Mouse (Mus musculus): ENCODE data around the gene Sult5a1.
"Not testable (repeated sequence)": the region's sequence is repeated elsewhere in the genome, so short reads cannot be mapped to it uniquely, and the experiment has no call there.

The Sult5a1 gene

GRCm38 (mm10) chr8:123157888-123158465, at the start of gene Sult5a1:
Gene Sult5a1 (minus strand): TSS chr8:123158315.
- DNase-seq (ENCODE audit: low read depth): no peak

- DNase-seq (ENCODE audit: low read depth): peak; percentile 64
Observed at GRCm38 (mm10) chr8:123203571-123203970, 45.5 kb upstream of the Sult5a1 start.

DNA sequence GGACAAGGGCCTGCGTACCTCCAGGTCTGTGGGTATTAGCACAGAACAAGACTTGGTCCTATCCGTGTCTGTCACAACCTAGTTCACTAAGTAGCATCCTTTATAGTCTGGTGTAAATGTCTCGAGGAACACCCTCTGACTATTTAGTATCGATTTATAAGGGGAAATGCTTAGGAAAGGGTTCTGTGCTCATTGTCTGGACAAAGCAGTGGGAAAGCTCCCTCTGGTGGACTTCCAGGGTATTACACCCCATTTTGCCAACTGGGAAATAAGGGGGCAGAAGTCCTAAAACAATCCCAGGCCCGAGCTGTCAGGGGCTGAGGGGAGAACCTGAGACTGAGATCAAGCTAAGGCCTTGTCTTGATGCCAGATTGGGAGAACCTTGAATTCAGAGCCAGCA, 44.2 kb upstream of the Sult5a1 start:
- DNase-seq (ENCODE audit: low read depth): peak; percentile 85

GRCm38 (mm10) chr8:123199864-123200263, 41.7 kb upstream of the Sult5a1 start:
- DNase-seq (ENCODE audit: low read depth): no peak

DNA sequence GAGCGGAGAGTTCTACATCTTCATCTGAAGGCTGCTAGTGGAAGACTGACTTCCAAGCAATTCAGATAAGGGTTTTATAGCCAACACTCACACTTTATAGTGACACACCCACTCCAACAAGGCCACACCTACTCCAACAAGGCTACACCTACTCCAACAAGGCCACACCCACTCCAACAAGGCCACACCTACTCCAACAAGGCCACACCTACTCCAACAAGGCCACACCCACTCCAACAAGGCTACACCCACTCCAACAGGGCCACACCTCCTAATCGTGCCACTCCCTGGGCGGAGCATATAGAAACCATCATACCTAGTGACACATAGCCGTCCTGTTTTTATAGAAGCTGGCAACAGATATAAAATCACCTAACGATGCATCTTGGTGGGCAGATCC, 38.9 kb upstream of the Sult5a1 start:
- not testable (repeated sequence) for DNase-seq (ENCODE audit: low read depth)

DNA sequence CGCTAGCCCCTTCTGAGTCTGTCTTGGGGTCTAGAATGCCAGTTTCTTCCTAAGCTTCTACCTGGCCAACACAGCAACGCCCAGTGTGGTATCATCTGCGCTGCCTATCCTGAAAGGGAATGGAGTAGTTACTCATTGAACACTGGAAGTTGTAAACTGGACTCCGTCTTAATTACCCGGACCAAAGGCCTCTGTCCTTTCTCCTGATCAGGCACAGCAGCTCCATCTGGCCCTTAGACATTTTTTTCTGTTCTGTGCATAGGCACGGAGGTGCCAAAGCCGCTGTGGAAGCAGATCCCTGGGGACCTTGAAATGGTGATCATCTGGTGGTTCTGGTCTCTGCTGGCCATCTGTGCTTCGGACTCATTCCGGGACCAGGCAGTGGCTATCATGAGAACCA, 35.7 kb upstream of the Sult5a1 start:
- no peak for DNase-seq (ENCODE audit: low read depth)

- no peak for DNase-seq (ENCODE audit: low read depth)
Observed at GRCm38 (mm10) chr8:123191908-123192307, 33.8 kb upstream of the Sult5a1 start.

DNA sequence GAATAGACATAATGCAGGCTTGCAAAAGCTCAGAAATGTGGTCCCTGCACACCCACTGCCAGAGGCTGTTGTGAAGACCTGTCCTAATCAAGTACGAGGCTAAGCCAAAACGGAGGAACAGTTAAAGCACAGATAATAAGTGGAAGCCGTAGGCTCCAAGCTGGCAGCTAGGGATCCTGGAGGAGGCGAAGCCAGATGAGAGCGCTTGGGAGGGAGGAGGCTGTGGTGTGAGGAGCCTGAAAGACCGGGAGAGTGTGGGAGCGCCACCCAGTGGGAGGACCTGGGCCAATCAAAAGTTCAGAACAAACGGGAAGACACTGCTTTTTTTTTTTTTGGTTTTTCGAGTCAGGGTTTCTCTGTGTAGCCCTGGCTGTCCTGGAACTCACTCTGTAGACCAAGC, 32.6 kb upstream of the Sult5a1 start:
- peak; percentile 70 for DNase-seq (ENCODE audit: low read depth)

- DNase-seq (ENCODE audit: low read depth): no peak
Observed at GRCm38 (mm10) chr8:123188841-123189240, 30.7 kb upstream of the Sult5a1 start.

DNA sequence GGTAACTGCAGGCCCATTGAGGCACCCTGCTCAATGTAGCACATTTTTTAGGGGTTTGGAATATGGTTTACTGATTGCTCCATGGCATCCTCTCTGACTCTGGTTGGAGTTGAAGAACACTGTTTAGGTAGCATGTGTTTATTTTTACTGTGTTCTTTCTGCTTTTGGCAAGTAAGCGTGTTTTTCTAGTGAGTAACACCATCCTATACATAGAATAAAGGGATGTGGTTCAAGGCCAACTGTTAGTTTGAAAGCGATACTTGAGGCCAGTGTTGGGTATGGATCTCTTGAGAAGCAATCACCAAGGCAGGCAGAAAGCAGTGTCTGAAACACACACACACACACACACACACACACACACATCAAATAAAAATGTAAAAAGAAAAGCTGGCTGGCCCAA, 29.9 kb upstream of the Sult5a1 start:
- no peak for DNase-seq (ENCODE audit: low read depth)

- no peak for DNase-seq (ENCODE audit: low read depth)
Observed at GRCm38 (mm10) chr8:123185566-123186409, 27.7 kb upstream of the Sult5a1 start, which contains the start of gene Dpep1. Gene Dpep1 (plus strand): TSS chr8:123186242.

- no peak for DNase-seq (ENCODE audit: low read depth)
Observed at GRCm38 (mm10) chr8:123181391-123181790, 23.3 kb upstream of the Sult5a1 start.

DNA sequence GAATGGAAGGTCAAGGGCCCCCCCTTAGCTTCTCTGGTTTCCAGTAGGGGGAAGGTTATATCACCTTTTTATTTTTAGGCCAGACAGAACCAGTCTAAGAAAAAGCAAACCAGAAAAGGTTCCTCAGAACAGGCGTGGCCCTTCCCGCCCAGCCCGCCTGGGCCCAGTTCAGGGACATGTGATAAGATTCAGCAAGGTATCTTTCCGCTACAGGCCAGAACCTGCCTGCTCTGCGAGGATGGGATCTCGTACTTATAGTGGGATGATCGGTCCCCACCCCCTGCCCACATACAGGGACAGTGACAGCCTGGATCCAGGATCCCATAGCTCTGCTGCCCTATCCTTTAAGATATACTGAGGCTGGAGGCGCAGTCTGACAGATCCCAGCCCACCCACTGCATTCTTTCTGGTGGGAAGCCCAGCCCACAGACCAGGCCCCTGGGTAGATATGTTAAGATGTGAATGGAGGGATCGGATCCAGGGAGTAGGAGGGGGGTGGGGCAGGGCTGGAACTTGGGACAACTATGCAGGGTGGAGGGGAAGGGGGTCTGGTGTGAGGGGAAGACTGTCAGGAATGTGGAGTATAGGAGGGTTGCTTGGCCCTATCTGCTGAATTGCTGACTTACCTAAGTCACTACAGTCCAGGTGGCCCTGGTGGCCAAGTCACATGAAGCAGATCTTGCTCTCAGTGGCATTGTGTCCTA, 1.9 kb downstream of the Sult5a1 start:
- DNase-seq (ENCODE audit: low read depth): no peak

- no peak for DNase-seq (ENCODE audit: low read depth)
Observed at GRCm38 (mm10) chr8:123155177-123155576, 2.9 kb downstream of the Sult5a1 start.

DNA sequence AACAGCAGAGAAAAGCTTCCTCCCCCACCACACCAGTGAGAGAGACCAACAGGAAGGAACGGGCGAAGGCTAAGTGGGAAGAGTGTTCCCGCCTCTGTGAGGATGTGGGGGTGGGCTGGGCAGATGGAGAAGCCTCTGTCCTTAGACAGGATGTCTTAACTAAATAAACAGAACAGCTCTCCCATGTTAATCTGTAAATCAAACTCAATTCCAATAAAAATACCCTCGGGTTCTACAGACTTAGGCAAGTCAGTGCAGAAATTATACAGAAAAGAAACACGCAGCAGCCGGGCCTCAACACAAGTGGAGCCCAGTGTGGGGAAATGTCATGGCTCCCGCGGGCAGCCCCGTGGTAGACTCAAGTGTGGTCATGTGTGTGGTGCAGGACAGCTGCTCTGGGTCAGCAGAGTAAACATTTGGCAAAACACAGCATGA, 7.4 kb downstream of the Sult5a1 start:
- DNase-seq (ENCODE audit: low read depth): no peak

- no peak for DNase-seq (ENCODE audit: low read depth)
Observed at GRCm38 (mm10) chr8:123146390-123146789, 11.7 kb downstream of the Sult5a1 start.

DNA sequence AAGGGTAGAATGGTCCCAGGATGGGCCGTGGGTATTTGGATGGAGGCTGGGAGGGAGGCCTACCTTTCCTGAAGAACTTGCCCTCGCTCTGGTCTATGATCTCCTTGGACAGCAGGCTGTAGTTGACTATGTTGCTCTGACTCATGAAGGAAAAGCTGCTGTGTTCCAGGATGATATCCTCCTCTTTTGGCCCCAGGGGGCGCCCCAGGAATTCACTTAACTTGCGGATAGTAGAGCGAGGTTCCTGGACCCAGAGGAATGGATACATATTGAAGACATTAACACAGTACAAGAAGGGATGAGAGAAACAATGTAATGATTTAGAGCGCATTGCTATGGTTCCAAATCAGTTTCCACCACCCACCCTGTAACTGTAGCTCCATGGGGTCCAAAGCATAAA, 12.8 kb downstream of the Sult5a1 start:
- DNase-seq (ENCODE audit: low read depth): peak; percentile 61

- DNase-seq (ENCODE audit: low read depth): no peak
Observed at GRCm38 (mm10) chr8:123141741-123142462, 16.2 kb downstream of the Sult5a1 start.

DNA sequence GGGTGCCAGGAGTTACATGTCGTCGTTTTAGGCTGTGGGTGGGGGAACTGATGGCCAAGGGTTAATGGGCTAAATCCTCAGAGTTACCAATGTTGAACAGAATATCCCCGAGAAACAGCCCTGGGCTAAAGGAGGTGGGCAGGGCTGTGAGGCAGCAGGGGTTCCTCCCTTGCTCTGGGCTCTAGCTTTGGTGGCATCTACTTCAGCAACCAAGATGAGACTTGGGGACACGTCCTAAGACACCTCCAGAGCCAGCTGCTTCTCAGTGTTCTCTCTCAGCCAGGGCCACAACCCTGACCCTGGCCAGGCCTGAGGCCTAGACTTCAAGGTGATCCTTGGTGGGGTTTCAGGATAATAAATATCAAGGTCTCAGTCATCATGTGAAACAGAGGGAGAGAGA, 19.4 kb downstream of the Sult5a1 start:
- DNase-seq (ENCODE audit: low read depth): no peak

GRCm38 (mm10) chr8:123137645-123138077, 20.5 kb downstream of the Sult5a1 start:
- no peak for DNase-seq (ENCODE audit: low read depth)

DNA sequence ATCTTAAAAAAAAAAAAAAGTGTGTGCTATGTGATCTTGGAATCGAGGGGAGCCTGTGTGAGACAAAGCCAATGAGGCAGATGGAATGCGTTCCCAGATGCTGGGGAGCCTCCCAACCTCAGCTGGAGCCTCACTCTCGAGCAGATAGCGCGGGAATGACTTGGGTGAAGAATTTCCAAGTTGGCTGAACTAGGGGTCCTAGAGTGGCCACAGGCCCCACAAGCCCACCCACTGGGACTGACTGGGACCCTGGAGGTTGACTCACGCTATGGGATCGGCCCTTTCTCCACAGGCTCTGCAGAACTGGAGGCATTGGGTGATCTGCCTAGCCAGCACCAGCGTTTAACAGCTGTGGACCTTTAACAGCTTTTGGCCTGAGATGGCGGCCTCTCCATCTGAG, 21.8 kb downstream of the Sult5a1 start:
- DNase-seq (ENCODE audit: low read depth): no peak

GRCm38 (mm10) chr8:123135806-123136205, 22.3 kb downstream of the Sult5a1 start:
- no peak for DNase-seq (ENCODE audit: low read depth)
